Mouse (Mus musculus) right cerebral cortex, adult 18-20 months (tissue): ENCODE data around the gene Thap4.
A peak's percentile ranks its signal among the peaks of the same experiment; 100 is the strongest.
"Not testable (repeated sequence)": the region's sequence is repeated elsewhere in the genome, so short reads cannot be mapped to it uniquely, and the experiment has no call there.

Experiments
- DNase-seq: peaks from one replicate; pipeline ENCODE4 v3.0.0; 2022; ENCODE audit warnings: mixed read lengths

Gene Thap4

DNA sequence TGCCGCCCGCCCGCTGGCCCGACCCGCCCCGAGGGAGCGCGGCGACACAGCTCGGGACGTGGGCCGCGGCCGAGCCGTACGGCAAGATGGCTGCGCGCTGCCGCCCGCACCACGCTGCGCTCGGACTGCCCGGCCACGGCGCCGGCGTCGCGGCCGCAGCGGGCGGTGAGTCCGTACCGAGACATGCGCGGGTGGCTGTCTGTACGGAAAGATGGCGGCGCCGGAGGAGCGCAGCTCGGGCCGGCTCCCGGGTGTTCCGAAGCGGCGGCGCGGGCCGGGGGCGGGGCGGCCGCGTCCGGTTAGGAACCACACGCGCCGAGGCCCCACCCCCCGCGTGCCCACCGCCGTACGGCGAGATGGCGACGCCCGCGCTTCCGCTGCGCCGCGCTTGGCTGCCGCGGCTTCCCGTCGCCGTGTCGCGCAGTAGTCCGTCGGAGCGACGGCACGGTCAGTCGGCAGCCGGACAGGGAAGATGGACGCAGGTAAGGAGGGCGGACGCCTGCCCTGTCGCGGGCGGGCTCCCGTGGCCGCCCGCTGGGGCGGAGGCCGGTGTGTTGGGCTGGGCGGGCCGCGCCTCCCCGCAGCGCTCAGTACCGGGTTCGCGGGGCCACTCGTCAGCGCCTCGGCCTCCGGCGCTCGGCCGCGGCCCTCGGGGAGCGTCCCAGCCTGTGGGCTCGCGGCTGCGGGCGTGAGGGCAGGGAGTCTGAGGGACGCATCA, at the start of gene Thap4:
Gene Thap4 (minus strand): TSS at position 292 of the 718 bp plus-strand sequence.
- peak; percentile 95 for DNase-seq

DNA sequence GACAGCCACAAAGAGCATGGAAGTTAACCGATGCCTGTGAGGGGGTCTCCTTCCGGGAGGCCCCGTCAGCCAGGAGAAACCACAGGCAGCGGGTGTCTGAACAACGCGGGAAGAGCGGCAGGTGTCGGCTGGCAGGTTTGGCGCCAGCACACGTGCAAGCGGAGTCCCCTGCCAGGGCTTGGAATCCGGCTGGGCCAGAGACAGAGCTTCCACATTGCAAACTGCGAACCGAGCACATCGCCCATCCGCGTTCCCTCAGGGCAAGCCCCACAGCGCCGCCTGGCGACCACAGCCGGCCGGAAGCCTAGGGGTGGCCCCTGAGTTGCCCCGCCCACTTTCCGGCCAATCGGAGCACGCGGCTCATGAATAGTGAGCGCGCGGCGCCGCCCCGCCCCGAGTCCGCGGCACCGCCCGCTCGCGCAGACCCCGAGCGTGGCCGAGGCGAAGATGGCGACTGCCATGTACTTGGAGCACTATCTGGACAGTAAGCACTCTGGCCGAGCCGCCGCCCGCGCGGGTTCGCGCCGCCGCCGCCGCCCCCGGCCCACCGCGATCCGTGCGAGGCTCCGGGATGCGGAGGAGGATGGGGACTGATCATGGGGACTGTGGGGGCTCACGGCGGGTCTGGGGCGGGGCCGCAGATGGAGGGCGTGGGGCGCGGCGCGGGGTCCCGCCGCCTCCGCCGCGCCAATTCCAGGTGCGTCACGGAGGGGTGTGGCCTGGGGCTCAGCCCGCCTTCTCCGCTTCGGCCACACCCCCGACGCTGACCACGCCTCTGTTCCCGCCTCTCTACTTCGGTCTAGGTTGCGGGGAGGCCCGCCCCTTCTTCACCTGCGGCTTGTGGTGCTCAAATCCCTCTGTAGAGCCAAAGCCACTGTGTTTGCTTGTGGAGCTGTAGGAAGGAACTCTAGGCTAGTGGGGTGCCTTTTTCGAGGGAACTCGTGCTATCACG, 49.2 kb upstream of the Thap4 start, which contains the start of gene Ing5:
Gene Ing5 (plus strand): TSS at position 410 of the 952 bp plus-strand sequence.
- DNase-seq: peak; percentile 100

- DNase-seq: no peak
These were observed 48.1 kb upstream of the Thap4 start for GRCm38 (mm10) chr1:93802771-93803170.

DNA sequence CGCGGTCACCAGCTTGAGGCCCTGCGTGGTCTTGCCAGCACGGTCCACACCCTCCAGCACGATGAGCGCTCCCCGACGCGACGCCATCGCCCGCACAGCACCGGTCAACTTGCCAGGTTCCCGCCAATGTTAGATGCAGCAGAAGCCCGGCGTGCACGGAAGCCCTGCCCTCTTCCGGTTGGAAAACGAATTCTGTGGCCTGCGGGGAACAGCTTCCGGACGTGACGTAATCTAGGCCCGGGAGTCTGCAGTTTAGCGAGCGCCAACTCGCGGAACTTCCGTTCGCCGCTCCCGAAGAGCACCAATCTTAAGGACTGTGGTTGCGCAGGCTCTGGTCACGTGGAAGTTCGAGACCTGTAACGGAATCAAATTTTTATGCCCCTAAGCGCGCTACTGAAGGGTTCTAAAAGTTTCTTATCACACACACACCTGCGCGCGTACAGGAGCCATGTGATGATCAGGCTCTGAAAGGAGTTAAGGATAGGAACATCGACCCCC, 47.1 kb upstream of the Thap4 start, which contains the start of gene Dtymk:
Gene Dtymk (minus strand): TSS at position 194 of the 498 bp plus-strand sequence.
- DNase-seq: peak; percentile 96

- no peak for DNase-seq
These were observed 46.2 kb upstream of the Thap4 start for GRCm38 (mm10) chr1:93800670-93801503.

DNA sequence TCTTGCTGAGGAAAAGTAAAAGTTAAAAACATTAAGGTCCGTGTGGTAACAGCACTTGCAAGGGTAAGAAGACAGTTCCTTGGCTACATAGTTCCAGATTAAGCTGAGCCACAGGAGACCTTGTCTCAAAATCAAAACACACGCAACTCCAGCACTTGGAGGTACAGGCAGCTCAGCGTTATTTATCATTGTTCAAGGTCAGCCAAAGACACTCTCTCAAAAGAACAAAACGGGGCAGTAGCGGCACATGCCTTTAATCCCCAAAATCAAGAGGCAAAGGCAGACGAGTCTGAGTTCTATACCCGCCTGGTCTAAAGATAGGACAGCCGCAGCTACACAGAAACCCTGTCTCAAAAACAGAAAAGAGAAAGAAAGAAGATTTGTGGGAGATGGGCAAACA, 41.2 kb upstream of the Thap4 start:
- DNase-seq: no peak

GRCm38 (mm10) chr1:93794526-93794925, 39.9 kb upstream of the Thap4 start:
- DNase-seq: no peak

DNA sequence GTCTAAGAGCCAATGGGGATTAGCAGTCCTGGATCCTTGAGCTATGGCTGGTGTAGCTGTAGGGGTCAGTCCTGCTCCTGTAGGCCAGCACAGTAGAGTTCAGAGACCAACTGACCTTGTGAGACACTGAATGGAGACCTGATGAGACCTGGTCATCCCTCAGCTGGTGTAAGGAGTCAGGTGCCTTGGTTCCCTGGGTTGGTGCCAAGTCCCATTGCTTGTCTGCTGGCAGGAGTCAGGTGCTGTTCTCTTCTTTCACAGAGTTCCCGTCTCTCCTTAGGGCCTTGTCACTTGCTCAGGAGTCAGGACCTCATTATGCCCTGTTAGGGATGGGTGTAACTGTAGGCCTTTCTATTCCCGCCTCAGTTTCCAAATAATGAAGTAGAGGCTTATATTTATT, 32.2 kb upstream of the Thap4 start:
- DNase-seq: no peak

DNA sequence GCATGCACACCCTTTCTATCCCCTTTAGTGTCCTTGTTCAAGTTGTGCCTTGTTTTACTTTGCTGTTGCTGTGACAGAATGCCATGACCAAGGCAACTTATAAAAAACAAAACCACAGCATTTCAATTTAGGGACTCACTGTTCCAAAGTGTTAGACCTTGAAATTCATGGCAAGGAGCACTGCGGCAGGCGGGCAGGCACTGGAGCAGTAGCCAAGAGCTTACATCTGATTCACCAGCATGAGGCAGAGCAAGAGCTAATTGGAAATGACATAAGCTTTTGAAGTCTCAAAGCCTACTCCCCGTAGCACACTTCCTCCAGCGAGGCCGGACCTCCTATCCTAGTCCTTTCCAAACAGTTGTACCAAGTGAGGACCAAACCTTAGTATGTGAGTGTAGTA, 22.0 kb upstream of the Thap4 start:
- no peak for DNase-seq

GRCm38 (mm10) chr1:93769901-93770300, 15.2 kb upstream of the Thap4 start:
- DNase-seq: no peak

GRCm38 (mm10) chr1:93767600-93767999, 12.9 kb upstream of the Thap4 start:
- DNase-seq: no peak

- peak; percentile 11 for DNase-seq
These were observed 10.4 kb upstream of the Thap4 start for GRCm38 (mm10) chr1:93764871-93765591.

- not testable (repeated sequence) for DNase-seq
These were observed 8.9 kb upstream of the Thap4 start for GRCm38 (mm10) chr1:93763531-93763930.

GRCm38 (mm10) chr1:93760076-93760475, 5.4 kb upstream of the Thap4 start:
- no peak for DNase-seq

GRCm38 (mm10) chr1:93756154-93756553, 1.5 kb upstream of the Thap4 start:
- no peak for DNase-seq

GRCm38 (mm10) chr1:93755618-93756017, 954 bp upstream of the Thap4 start:
- DNase-seq: no peak

DNA sequence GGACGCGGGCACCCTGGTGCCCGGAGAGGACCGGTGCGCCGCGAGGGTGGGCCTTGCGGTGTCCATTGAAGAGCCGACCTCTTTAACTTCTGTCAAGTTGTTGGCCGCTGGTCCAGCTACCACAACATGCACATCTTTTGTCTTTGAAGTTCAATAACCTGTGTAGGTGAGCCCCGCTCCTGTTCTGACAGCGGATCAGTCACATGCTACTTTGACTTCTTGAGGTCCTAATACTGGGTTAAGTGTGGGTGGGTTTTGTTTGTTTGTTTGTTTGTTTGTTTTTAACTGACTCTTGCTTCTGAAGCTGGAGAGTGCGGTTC, 587 bp upstream of the Thap4 start:
- no peak for DNase-seq

GRCm38 (mm10) chr1:93753911-93754572, 622 bp downstream of the Thap4 start:
- DNase-seq: no peak

GRCm38 (mm10) chr1:93751290-93751689, 3.4 kb downstream of the Thap4 start, which contains the start of gene Atg4b:
TSS of gene Atg4b (plus strand) at chr1:93751500.
- no peak for DNase-seq

GRCm38 (mm10) chr1:93748539-93748938, 6.1 kb downstream of the Thap4 start:
- no peak for DNase-seq

DNA sequence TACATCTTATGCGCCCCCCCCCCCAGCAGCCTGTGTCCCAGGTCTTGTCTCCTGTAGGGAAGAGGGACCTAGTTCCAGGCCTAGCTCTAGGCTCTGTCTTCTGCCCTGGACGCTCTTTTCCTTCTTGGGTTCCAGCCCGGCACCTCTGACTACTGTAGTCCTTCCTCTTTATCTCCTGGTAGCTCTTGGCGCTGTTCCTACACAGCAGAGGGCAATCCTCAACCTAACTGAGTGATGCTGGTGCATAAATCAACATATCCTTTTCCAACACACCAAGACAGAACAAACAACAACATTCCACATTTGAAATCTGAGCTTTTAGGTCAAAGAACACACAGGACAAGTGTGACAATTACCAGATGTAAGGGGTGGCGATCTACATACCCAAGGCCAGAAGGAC, 8.5 kb downstream of the Thap4 start:
- no peak for DNase-seq
